Comparison of ENCODE assay signal across 9 mouse cellular contexts in the genomic region with DNA sequence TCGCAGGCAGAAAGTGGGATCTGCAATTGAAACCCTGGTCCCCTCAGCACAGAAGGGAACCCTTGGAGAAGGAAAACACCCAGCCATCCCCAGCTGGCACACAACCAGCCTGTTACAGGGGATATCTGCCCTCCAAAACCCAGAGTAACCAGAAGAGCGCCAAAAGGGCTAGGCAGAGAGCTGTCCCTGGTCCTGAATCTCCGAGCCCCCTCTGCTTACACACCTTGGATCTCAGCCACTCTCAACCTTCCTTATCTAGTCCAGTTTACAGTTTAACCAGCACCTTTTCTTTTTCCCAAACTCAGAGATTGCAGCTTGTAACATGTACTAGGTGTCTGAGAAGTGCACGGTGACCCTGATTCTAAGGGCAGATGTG.
DNase-seq lines count a peak whose midpoint lies in the region; ATAC-seq and TF ChIP-seq lines count a peak whose summit lies in the region.
"Had no signal": no experiment of that assay in that cellular context is flagged by ENCODE, and none has a peak within 500 bp of the region (broad histone marks: within the 10 kb centered on the region; RNA-seq: fewer than 3 reads in every experiment).

No protein-coding gene starts in this region.

- no peak for TF ChIP-seq POLR2A in cerebellum, adult 2 months (IDR thresholded peaks at IDR 0.05; ENCODE audit: borderline replicate concordance, insufficient read depth, low read length)

- H3K4me1 ChIP-seq in forebrain, embryonic 13.5 days = peaks cover 72% of the 10 kb centered on the region
- H3K4me1 ChIP-seq in forebrain, embryonic 12.5 days = peaks cover 68% of the 10 kb centered on the region
- H3K4me1 ChIP-seq in cerebellum, adult 2 months (ENCODE audit: control insufficient read depth, insufficient read depth, low read length) = no peaks in the 10 kb centered on the region
- H3K4me1 ChIP-seq: heart, embryonic 15.5 days had no signal

- no peaks in the 10 kb centered on the region for H3K36me3 ChIP-seq in forebrain, embryonic 13.5 days (ENCODE audit: poor library complexity, severe bottlenecking)
- no peaks in the 10 kb centered on the region for H3K36me3 ChIP-seq in forebrain, embryonic 12.5 days (replicated peaks)
- H3K36me3 ChIP-seq: heart, embryonic 15.5 days had no signal

- ATAC-seq in forebrain, embryonic 13.5 days = no peak
- no peak for ATAC-seq in forebrain, embryonic 12.5 days (ENCODE audit: low FRiP score)

- H3K27ac ChIP-seq in forebrain, embryonic 13.5 days = peak overlapping the region; percentile 44
- H3K27ac ChIP-seq in forebrain, embryonic 12.5 days = no peak overlapping the region
- H3K27ac ChIP-seq in cerebellum, adult 2 months (ENCODE audit: insufficient read depth, low read length) = no peak overlapping the region
- H3K27ac ChIP-seq: heart, embryonic 15.5 days had no signal

- H3K9me3 ChIP-seq in forebrain, embryonic 13.5 days (replicated peaks) = no peaks in the 10 kb centered on the region
- H3K9me3 ChIP-seq in forebrain, embryonic 12.5 days = no peaks in the 10 kb centered on the region
- H3K9me3 ChIP-seq: heart, embryonic 15.5 days had no signal

- WGBS in forebrain, embryonic 13.5 days = 31% methylated on average over 4 of the region's 4 CpGs
- 19% methylated on average over 4 of the region's 4 CpGs for WGBS in forebrain, embryonic 12.5 days
- WGBS in cerebellum, adult 2 months = 28% methylated on average over 4 of the region's 4 CpGs

- TF ChIP-seq CTCF in cerebellum, adult 2 months (IDR thresholded peaks at IDR 0.05; ENCODE audit: borderline replicate concordance, insufficient read depth, low read depth, low read length) = no peak

- peak; percentile 37 for DNase-seq in ovary, adult 18-20 months (ENCODE audit: low spot score)
- DNase-seq in ovary, postnatal 10 days (ENCODE audit: low spot score) = no peak
- DNase-seq in induced T-regulatory cell, adult 2 months (ENCODE audit: low read depth) = peak; percentile 37
- peak; percentile 65 for DNase-seq in thymus, postnatal 0 days (ENCODE audit: low spot score)
- DNase-seq in cerebellum, adult 2 months = no peak
- DNase-seq in gastrocnemius, adult 18-20 months (ENCODE audit: low spot score) = no peak

- no peak overlapping the region for H3K9ac ChIP-seq in forebrain, embryonic 13.5 days
- H3K9ac ChIP-seq in forebrain, embryonic 12.5 days = no peak overlapping the region
- H3K9ac ChIP-seq: heart, embryonic 15.5 days had no signal

- no peak overlapping the region for H3K4me3 ChIP-seq in forebrain, embryonic 13.5 days
- no peak overlapping the region for H3K4me3 ChIP-seq in forebrain, embryonic 12.5 days (replicated peaks)
- H3K4me3 ChIP-seq in cerebellum, adult 2 months (replicated peaks; ENCODE audit: insufficient read depth, low read depth, low read length) = no peak overlapping the region
- H3K4me3 ChIP-seq: heart, embryonic 15.5 days had no signal

- H3K4me2 ChIP-seq in forebrain, embryonic 13.5 days = no peak overlapping the region
- no peak overlapping the region for H3K4me2 ChIP-seq in forebrain, embryonic 12.5 days
- H3K4me2 ChIP-seq: heart, embryonic 15.5 days had no signal

- peaks cover 50% of the 10 kb centered on the region for H3K27me3 ChIP-seq in forebrain, embryonic 13.5 days
- peaks cover 81% of the 10 kb centered on the region for H3K27me3 ChIP-seq in forebrain, embryonic 12.5 days
- H3K27me3 ChIP-seq in cerebellum, adult 2 months (ENCODE audit: control insufficient read depth, insufficient read depth, low read length) = no peaks in the 10 kb centered on the region

Comparison
In these comparisons a context has a peak if more than half of its experiments do, and no peak if none do; other contexts are left out.
1. DNase-seq: peak in ovary, adult 18-20 months (single experiment), induced T-regulatory cell, adult 2 months (single experiment) and thymus, postnatal 0 days (single experiment); none in ovary, postnatal 10 days (single experiment), cerebellum, adult 2 months (0 of 2) and gastrocnemius, adult 18-20 months (single experiment).